Mouse (Mus musculus): ENCODE measurements around the gene Cmtr1. TPM values are rescaled to one million over a fixed set of nuclear protein-coding genes. Genes with fewer than 3 reads are reported as not detected.
"Not testable (repeated sequence)": the region's sequence is repeated elsewhere in the genome, so short reads cannot be mapped to it uniquely, and the experiment has no call there.

Cmtr1 gene
- 77.9 and 82.2 TPM in 2 replicates for total RNA-seq (2012; rRNA removed)
- polyA plus RNA-seq (2012; ENCODE audit: insufficient read depth in 1 of 2, insufficient read length in 2 of 2, low read depth in 1 of 2, low replicate concordance in 2 of 2, missing spikeins in 1 of 2): 10 to 100 TPM; 47.3 to 99.6 TPM

DNA sequence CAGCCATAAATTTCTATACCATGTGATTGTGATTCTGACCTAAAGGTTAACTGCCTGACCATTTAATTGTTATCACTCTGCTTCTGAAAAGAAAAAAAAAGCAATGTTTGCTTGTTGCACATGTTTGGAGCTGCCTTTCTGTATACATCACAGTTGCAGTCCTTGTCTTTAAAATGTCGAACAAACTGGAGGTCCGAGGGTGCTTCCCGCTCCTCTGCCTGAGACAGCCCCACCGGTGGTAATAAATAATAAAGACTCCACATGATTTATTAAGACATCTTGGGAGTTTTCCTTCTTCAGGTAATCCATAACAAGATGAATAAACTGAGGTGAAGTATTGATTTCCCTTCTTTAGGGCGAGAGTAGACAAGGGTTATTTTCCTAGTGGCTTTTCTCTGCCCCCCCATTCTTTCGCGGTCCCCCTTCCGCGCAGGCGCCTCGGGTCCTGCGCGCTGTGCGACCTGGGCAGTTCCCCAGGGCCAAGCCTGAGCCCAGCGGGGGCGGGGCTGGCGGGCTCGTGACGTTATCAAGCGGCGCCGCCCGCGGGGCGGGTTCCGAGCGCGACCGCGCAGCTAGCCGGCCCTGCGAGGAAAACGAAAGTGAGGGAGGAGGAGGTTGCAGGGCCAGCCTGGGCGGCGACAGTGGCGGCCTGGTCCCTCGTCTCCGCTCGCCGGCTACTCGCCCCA, at the start of gene Cmtr1:
Gene Cmtr1, plus strand, starts transcription at position 520 of the 686 bp plus-strand sequence.
- Histone ChIP-seq H3K4me1 (ENCODE audit: control insufficient read depth in 1 of 2, insufficient read depth in 2 of 2, low read length in 2 of 2) (peaks cover 12 to 21% of the 10 kb centered on the region in 2 experiments), H3K79me2 (ENCODE audit: control insufficient read depth, insufficient read depth, low read length, poor library complexity) (peaks cover 13% of the 10 kb centered on the region), H3K27ac (ENCODE audit: control insufficient read depth, low read depth, low read length) (peak within 1 kb of the TSS; percentile 74), H3K4me3 (ENCODE audit: control insufficient read depth in 1 of 2, insufficient read depth in 1 of 2, low read depth in 2 of 2, low read length in 2 of 2) (peak within 1 kb of the TSS; percentile 75 to 79), H3K9me3 (replicated peaks; ENCODE audit: insufficient read depth, low read length) (no peaks in the 10 kb centered on the region), H3K27me3 (ENCODE audit: control insufficient read depth in 1 of 2, insufficient read depth in 2 of 2, low read length in 2 of 2) (no peaks in the 10 kb centered on the region), H3K36me3 (ENCODE audit: control insufficient read depth in 1 of 2, insufficient read depth in 2 of 2, low read length in 2 of 2) (peaks cover 9 to 23% of the 10 kb centered on the region in 2 experiments), H3K9ac (ENCODE audit: control insufficient read depth, low read depth, low read length, poor library complexity, severe bottlenecking) (peak within 1 kb of the TSS; percentile 86)
- DNase-seq (ENCODE audit: low read depth, low spot score): peak; percentile 96
- peak; percentile 86 for TF ChIP-seq NRF1 (IDR thresholded peaks at IDR 0.05; ENCODE audit: insufficient read depth, low read depth, low read length, poor library complexity, severe bottlenecking)
- no peak for TF ChIP-seq CHD2 (IDR thresholded peaks at IDR 0.05; ENCODE audit: low read length)
- TF ChIP-seq MYB (IDR thresholded peaks at IDR 0.05; ENCODE audit: low read depth, low read length): no peak
- TF ChIP-seq MAX (IDR thresholded peaks at IDR 0.05; ENCODE audit: low read length): peak; percentile 41; the same call in 1 of the 2 replicates
- no peak for TF ChIP-seq RAD21 (IDR thresholded peaks at IDR 0.05; ENCODE audit: low read depth, low read length)
- peak; percentile 30; the same call in 1 of the 2 replicates for TF ChIP-seq ELF1 (IDR thresholded peaks at IDR 0.05; ENCODE audit: low read depth, low read length)
- peak; percentile 84 for TF ChIP-seq MXI1 (IDR thresholded peaks at IDR 0.05; ENCODE audit: low read depth, low read length)
- TF ChIP-seq E2F4 (IDR thresholded peaks at IDR 0.05; ENCODE audit: borderline replicate concordance, low read depth, low read length): peak; percentile 74; the same call in 1 of the 2 replicates
- peak; percentile 68; the same call in 1 of the 2 replicates for TF ChIP-seq POLR2AphosphoS2 (IDR thresholded peaks at IDR 0.05; ENCODE audit: low read length)
- TF ChIP-seq MAZ (IDR thresholded peaks at IDR 0.05; ENCODE audit: low read depth, low read length): peak; percentile 92; the same call in 1 of the 2 replicates
- TF ChIP-seq HCFC1 (IDR thresholded peaks at IDR 0.05; ENCODE audit: low read depth, low read length): peak; percentile 86
- peak; percentile 71; the same call in 1 of the 2 replicates for TF ChIP-seq SIN3A (IDR thresholded peaks at IDR 0.05; ENCODE audit: low read length)
- peak; percentile 62; the same call in 1 of the 2 replicates for TF ChIP-seq TCF12 (IDR thresholded peaks at IDR 0.05; ENCODE audit: low read depth, low read length)
- TF ChIP-seq USF1 (IDR thresholded peaks at IDR 0.05; ENCODE audit: low read depth, low read length): peak; percentile 59
- TF ChIP-seq NELFE (IDR thresholded peaks at IDR 0.05; ENCODE audit: low read depth, low read length): peak; percentile 82
- peak; percentile 85 to 88 for TF ChIP-seq POLR2A (IDR thresholded peaks at IDR 0.05; ENCODE audit: control insufficient read depth in 1 of 2, insufficient read depth in 1 of 2, low read depth in 1 of 2, low read length in 2 of 2, poor library complexity in 1 of 2)
- TF ChIP-seq CHD1 (IDR thresholded peaks at IDR 0.05; ENCODE audit: low read depth, low read length): no peak
- peak; percentile 58; the same call in 1 of the 2 replicates for TF ChIP-seq ETS1 (IDR thresholded peaks at IDR 0.05; ENCODE audit: low read depth, low read length)
- TF ChIP-seq EP300 (IDR thresholded peaks at IDR 0.05; ENCODE audit: low read depth in 1 of 2, low read length in 2 of 2): peak in 1 of 2 experiments; percentile 37; a peak in 1 of 4 replicates

DNA sequence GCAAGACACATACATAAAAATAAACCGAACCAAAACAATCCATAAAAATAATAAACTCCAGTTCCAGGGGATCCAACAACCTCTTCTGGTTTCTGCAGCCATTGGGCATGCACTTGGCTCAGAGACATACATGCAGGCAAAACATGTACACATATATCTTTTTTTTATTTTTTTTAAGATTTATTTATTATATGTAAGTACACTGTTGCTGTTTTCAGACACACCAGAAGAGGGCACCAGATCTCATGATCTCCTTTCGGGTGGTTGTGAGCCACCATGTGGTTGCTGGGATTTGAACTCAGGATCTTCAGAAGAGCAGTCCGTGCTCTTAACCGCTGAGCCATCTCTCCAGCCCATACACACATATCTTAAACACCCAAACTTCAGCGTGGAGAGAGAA, 46.9 kb upstream of the Cmtr1 start:
- not testable (repeated sequence) for H3K4me3 ChIP-seq (ENCODE audit: control insufficient read depth in 1 of 2, insufficient read depth in 1 of 2, low read depth in 2 of 2, low read length in 2 of 2); H3K9ac ChIP-seq (ENCODE audit: control insufficient read depth, low read depth, low read length, poor library complexity, severe bottlenecking); H3K27ac ChIP-seq (ENCODE audit: control insufficient read depth, low read depth, low read length); H3K27me3 ChIP-seq (ENCODE audit: control insufficient read depth in 1 of 2, insufficient read depth in 2 of 2, low read length in 2 of 2); H3K36me3 ChIP-seq (ENCODE audit: control insufficient read depth in 1 of 2, insufficient read depth in 2 of 2, low read length in 2 of 2); H3K9me3 ChIP-seq (replicated peaks; ENCODE audit: insufficient read depth, low read length)
- peak; percentile 41 for DNase-seq (ENCODE audit: low read depth, low spot score)
- Histone ChIP-seq H3K79me2 (ENCODE audit: control insufficient read depth, insufficient read depth, low read length, poor library complexity) (peaks cover 36% of the 10 kb centered on the region), H3K4me1 (ENCODE audit: control insufficient read depth in 1 of 2, insufficient read depth in 2 of 2, low read length in 2 of 2) (peaks cover 0 to 12% of the 10 kb centered on the region in 2 experiments; a peak in 2 of 4 replicates)
- TF ChIP-seq TBP (IDR thresholded peaks at IDR 0.05; ENCODE audit: low read depth, low read length) (peak; percentile 76), CTCF (IDR thresholded peaks at IDR 0.05 in 2 of 3, conservative IDR thresholded peaks at IDR 0.05 in 1 of 3; ENCODE audit: control insufficient read depth in 1 of 3, insufficient read depth in 1 of 3, low read depth in 2 of 3, low read length in 3 of 3, poor library complexity in 1 of 3, severe bottlenecking in 1 of 3) (peak in 1 of 3 experiments; percentile 20; a peak in 1 of 6 replicates), ZNF384 (IDR thresholded peaks at IDR 0.05; ENCODE audit: low read depth, low read length) (peak; percentile 68)
